Mouse (Mus musculus) A20 (cell line): Measurements from ENCODE around the gene Tlr5.

ENCODE experiments used
- DNase-seq: peaks from one replicate; pipeline ENCODE4 v3.0.0-alpha.2; 2011; ENCODE audit warnings: low read depth, low spot score

Tlr5 gene

DNA sequence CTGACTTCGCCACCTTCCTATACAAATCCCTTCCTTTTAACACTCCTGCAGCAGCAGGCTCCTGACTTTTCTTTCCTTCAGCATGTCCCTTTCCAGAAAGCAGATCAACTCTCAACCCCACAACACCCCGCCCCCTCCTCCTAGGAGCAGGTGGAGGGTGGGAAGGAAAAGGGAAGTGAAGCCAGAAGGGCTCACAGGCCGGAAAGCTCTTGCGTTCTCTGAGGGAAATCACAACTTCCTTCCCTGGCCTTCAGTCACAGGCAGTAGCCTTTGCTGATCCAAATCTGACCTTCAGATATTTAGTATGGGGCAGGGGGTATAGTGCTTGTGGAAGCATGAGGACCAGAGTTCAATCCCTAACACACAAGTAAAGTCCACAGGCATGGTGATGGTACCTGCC, 921 bp upstream of the Tlr5 start:
- peak; percentile 55 for DNase-seq

- DNase-seq, result no peak
These were observed 546 bp downstream of the Tlr5 start for GRCm38 (mm10) chr1:182955047-182955620.

GRCm38 (mm10) chr1:182956186-182956960, 1.8 kb downstream of the Tlr5 start:
- no peak for DNase-seq

GRCm38 (mm10) chr1:182957001-182957757, 2.6 kb downstream of the Tlr5 start:
- no peak for DNase-seq

GRCm38 (mm10) chr1:182957826-182958544, 3.4 kb downstream of the Tlr5 start:
- DNase-seq, result no peak

DNA sequence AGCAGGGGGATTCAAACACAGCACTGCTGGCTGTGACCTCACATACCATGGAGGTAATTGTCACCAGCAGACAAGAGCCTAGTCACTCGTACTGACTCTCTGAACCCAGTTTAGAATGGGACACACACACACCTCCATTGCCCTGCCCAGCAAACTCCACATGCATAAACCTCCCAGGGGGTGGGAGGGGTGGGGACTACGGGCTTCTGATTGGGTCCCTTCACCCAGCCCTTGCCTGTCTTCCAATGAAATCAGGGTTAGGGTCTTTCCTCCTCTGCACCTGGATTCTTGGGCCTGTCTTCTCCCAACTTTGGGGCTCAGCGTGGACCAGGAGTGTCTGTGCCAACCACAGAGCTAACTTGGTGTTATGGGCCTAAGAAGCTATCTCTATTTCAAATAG, 4.2 kb downstream of the Tlr5 start:
- no peak for DNase-seq

- DNase-seq, result no peak
These were observed 4.7 kb downstream of the Tlr5 start for GRCm38 (mm10) chr1:182959251-182959691.

DNA sequence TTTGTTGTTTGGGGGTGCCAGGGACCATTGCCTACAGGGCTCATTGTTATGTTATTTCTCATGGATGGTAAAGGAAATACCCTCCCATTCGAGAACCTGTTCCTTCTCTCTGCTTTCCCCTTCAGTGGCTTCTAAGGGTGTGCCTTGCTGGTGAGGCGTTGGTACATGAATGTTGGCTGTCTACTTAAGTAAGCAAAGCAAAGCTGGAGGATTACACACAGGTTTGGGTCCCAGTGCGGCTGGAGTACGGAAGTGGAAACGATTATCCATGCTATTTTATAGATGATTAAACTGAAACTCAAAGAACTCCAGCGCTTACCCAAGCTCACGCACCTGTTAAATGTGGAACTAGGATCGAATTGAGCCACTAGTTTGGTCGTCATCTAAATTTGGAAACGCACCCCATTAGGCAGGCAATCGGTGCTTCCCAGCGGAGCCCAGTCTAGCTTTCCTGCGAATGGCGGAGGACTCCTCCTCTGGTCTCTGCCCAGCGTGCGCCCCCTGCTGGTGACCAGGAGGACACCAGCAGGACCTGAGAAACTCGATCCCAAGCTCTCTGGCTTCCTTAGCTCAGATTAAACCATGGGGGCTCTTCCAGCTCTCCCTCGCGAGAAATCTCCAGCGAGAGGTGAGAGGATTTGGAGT, 5.3 kb downstream of the Tlr5 start:
- peak; percentile 73 for DNase-seq

- no peak for DNase-seq
These were observed 6.5 kb downstream of the Tlr5 start for GRCm38 (mm10) chr1:182961076-182961475.

DNA sequence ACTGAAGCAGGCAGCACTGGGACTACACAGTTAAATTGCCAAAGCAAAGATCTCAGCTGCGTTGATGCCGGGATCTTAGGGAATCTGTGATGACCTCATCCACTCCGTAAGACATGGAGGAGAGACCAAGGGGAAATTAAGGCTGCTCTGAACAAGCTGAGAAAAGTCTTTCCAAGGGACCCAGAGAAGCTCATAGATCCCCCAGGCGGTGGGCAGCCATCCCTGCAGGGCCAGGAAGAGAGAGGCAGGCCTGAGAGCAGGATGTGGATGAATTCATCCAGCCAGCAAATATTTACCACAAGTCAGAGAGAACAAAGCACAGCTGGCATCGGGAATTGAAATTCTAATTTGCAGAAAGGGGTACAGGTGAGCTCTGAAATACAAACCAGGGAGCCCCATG, 8.7 kb downstream of the Tlr5 start:
- no peak for DNase-seq

GRCm38 (mm10) chr1:182964855-182965466, 10.4 kb downstream of the Tlr5 start:
- no peak for DNase-seq

DNA sequence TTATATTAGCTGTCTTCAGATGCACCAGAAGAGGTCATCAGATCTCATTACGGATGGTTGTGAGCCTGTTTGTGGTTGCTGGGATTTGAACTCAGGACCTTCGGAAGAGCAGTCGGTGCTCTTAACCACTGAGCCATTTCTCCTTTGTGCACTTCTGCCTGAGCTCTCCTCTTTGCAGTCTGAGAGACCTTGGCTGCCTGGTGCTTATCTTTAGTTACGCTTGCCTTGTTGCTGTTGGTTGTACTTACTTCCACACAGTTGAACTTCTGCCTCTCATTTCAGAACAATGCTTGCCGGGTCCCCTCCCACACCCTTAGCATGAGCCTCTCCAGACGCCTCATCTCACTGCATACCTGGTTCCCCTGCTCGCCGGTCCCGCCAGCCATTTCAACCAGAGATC, 14.1 kb downstream of the Tlr5 start:
- no peak for DNase-seq

DNA sequence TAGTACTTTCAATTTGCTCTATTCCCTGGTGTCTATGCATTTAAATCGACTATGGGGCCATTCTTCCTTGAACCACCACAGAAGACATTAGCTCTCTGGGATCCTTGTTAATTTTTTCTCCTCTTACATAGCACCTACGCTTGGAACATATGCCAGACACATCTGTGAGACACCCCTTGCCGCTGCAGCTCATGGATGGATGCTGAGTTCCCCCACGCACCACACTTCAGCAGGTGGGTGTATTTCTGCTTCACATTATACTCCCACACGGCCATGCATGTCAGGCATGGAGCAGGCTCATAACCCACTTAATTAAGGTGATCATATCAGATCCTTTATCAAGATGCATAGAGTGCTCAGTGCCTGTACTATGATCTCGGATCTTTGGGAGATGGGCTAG, 17.7 kb downstream of the Tlr5 start:
- DNase-seq, result no peak

DNA sequence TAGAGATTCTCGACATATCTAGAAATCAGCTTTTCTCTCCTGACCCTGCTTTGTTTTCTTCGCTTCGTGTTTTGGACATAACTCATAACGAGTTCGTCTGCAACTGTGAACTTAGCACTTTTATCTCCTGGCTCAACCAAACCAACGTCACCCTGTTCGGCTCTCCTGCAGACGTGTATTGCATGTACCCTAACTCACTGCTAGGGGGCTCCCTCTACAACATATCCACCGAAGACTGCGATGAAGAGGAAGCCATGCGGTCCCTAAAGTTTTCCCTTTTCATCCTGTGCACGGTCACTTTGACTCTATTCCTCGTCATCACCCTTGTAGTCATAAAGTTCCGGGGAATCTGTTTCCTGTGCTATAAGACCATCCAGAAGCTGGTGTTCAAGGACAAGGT, 20.2 kb downstream of the Tlr5 start:
- DNase-seq, result peak; percentile 18

DNA sequence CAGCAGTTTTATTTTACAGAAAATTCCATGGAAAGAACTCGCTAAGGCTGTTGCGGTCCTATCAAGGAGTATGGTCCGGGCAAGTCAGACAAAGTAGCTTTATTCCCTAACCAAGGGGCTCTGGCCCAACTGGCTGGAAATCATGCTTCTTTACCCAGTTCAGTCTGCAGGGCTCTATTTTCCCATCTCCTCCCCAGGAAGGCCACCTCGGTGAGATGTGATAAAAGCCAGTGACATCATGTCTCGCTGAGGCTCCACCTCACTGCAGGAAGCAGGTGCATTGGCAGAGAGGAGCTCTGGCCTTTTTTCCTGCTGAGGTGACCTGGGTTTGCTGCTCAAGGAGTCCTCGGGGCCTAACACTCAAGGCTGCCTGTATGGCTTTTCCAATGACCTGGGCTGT, 26.1 kb downstream of the Tlr5 start:
- DNase-seq, result no peak

GRCm38 (mm10) chr1:182982995-182983394, 28.4 kb downstream of the Tlr5 start:
- peak; percentile 59 for DNase-seq

GRCm38 (mm10) chr1:182983496-182984127, 29.0 kb downstream of the Tlr5 start:
- DNase-seq, result no peak

DNA sequence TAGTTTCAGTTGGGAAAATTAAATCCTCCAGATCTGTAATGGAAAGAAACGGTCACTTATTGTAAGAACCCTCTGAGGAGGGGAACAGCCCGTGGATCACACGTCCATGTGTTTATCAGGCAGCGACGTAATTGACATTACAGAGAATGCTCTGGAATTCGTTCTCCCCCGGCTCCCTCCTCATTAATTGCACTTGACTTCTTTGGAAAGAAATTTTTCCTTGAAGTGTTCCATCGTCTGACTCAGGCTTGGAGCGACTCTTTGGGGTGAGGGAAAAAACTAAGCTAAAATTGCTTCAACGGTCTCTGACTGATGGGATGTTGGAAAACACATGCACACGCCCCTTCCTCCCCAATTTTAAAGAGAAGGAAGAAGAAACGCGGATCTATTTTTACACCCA, 31.7 kb downstream of the Tlr5 start:
- no peak for DNase-seq

GRCm38 (mm10) chr1:182986750-182987149, 32.2 kb downstream of the Tlr5 start:
- DNase-seq, result no peak

DNA sequence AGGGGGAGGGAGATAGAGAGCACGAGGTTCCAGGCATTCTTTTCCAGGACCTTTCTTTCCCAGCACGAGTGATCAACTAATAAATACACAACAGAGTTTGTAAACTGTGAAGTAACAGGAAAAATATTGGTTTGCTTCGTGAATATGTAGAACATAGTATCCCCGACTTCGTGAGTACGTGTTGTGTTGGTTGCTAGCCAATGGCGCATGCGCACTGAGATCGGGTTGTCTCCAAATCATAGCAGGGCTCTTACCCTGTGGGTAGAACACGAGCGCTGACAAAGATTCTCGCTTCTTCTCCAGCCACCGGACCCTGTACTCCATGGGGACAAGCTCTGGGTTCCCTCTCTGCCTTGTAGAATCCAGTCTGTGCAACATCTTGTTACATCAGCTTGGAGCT, 33.2 kb downstream of the Tlr5 start:
- DNase-seq, result no peak

- DNase-seq, result no peak
These were observed 34.1 kb downstream of the Tlr5 start for GRCm38 (mm10) chr1:182988646-182989045.
